Mouse (Mus musculus): ENCODE results near the gene Prkar2a. TPM values are rescaled to one million over a fixed set of nuclear protein-coding genes. Genes with fewer than 3 reads are reported as not detected.

Prkar2a gene
- polyA plus RNA-seq, 1 experiment from 2014 or later = 27.0 TPM

DNA sequence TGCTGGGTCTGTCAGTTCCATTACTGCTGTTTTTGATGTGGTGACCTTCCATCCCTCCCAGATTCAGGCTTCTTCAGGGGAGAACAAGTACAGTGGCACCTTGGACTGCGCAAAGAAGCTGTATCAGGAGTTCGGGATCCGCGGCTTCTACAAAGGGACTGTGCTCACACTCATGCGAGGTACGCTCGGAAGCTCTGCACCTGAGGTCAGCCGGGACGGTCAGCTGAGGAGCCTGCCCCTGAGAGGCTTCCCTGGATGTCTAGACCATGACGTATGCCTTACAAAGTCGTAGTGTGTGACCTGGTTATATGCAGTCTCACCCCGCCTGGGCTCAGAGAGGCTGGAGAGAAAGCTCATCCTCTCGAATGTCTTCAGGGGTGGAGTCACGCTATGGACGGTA is 9.1 kb upstream of the Prkar2a start:
- H3K4me1 ChIP-seq = no peaks in the 10 kb centered on the region
- H3K36me3 ChIP-seq = peaks cover 48% of the 10 kb centered on the region
- DNase-seq (ENCODE audit: low spot score) = no peak
- H3K27ac ChIP-seq = no peak overlapping the region
- 87% methylated on average over 15 of the region's 15 CpGs for WGBS
- H3K27me3 ChIP-seq (ENCODE audit: low read depth, poor library complexity, severe bottlenecking) = no peaks in the 10 kb centered on the region
- H3K4me3 ChIP-seq = no peak overlapping the region
- H3K9me3 ChIP-seq (replicated peaks) = no peaks in the 10 kb centered on the region

DNA sequence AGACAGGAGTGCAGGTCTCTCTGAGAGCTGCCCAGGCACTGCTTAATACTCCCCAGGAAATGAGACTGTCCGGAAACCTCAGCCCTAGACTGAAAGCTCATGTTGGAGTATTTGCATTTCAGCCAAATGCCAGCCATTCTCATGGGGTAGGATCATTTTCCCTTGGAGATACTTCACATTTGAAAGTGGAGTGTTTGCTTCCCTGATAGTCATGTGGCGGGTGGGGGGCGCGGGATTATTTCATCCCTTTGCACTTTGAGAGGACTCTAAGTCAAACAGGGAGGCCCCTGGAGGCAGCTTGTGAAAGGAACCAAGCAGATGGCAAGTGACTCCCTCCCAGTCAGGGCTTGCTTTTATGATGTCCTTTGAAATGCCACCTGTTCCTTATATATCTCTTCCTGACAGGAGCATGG is 2.6 kb upstream of the Prkar2a start:
- H3K36me3 ChIP-seq = peaks cover 29% of the 10 kb centered on the region
- 35% methylated on average over 4 of the region's 4 CpGs for WGBS
- H3K27ac ChIP-seq = 0 out of 2 replicates have a peak overlapping the region, but pooled peaks have one; percentile 32
- peaks cover 9% of the 10 kb centered on the region for H3K27me3 ChIP-seq (ENCODE audit: low read depth, poor library complexity, severe bottlenecking)
- no peak for DNase-seq (ENCODE audit: low spot score)
- peaks cover 14% of the 10 kb centered on the region for H3K4me1 ChIP-seq
- H3K4me3 ChIP-seq = no peak overlapping the region
- H3K9me3 ChIP-seq (replicated peaks) = no peaks in the 10 kb centered on the region

DNA sequence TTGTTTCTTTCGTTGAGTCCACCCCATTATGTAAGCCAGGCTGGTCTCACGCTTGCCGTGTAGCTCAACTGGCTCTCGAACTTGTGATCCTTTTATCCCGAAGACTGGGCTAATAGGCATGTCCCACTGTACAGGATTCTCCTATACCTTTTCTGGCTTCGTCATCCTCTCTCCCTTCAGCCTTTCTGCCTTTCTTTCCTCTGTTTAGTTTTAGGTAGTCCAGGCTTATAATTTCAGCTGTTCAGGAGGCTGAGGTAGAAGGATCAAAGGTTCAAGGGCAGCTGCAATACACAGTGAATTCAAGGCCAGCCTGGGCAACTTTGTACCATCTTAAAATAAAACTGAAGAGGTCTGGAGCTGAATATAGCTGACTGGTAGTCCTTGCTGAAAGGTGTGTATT is 1.9 kb upstream of the Prkar2a start:
- WGBS = 84% methylated on average over 6 of the region's 6 CpGs
- no peak for DNase-seq (ENCODE audit: low spot score)
- peaks cover 25% of the 10 kb centered on the region for H3K36me3 ChIP-seq
- peaks cover 21% of the 10 kb centered on the region for H3K4me1 ChIP-seq
- no peaks in the 10 kb centered on the region for H3K9me3 ChIP-seq (replicated peaks)
- H3K4me3 ChIP-seq = no peak overlapping the region
- no peak overlapping the region for H3K27ac ChIP-seq
- H3K27me3 ChIP-seq (ENCODE audit: low read depth, poor library complexity, severe bottlenecking) = peaks cover 12% of the 10 kb centered on the region

DNA sequence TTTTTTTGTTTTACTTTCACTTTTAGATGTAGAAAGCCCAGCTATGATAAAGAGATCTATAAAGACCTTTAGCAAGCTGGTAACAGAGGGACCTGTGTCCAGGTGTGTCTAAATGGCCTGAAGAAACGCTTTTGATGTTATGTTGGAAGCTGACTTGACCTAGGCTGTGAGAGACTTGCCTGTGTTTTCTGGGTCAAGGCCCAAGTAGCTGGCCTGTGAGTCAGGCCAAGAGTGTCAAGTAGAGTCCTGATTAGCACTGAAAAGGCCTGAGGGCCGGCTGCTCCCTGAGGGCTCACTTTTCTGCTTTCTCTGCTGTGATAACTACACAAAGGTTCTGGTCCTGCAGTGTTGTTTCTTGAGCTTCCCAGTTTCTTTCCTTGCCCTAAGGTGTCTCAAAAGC is 1.4 kb upstream of the Prkar2a start:
- H3K9me3 ChIP-seq (replicated peaks) = no peaks in the 10 kb centered on the region
- no peak overlapping the region for H3K4me3 ChIP-seq
- whole genome bisulfite sequencing = 81% methylated on average over 2 of the region's 2 CpGs
- H3K27me3 ChIP-seq (ENCODE audit: low read depth, poor library complexity, severe bottlenecking) = peaks cover 12% of the 10 kb centered on the region
- H3K27ac ChIP-seq = no peak overlapping the region
- H3K36me3 ChIP-seq = peaks cover 20% of the 10 kb centered on the region
- peaks cover 26% of the 10 kb centered on the region for H3K4me1 ChIP-seq
- no peak for DNase-seq (ENCODE audit: low spot score)

DNA sequence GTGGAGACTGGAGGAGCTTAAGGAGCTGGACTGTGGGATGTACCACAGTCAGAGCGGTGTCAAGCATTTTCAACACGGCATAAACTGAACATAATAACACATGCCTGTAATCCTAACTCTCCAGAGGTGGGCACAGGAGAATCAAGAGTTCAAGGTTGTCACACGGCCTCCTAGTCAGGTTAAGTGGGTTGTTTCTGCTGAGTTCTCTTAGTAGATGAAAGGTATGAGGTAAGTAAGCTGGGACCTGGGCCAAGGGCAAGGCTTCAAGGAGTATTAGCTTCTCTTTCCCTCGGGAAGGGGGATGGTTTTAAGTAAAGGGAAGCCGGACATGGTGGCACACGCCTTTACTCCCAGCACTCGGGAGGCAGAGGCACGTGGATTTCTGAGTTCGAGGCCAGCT is 663 bp upstream of the Prkar2a start:
- H3K4me1 ChIP-seq = peaks cover 33% of the 10 kb centered on the region
- H3K4me3 ChIP-seq = no peak overlapping the region
- WGBS = 86% methylated on average over 9 of the region's 9 CpGs
- H3K36me3 ChIP-seq = peaks cover 12% of the 10 kb centered on the region
- peaks cover 17% of the 10 kb centered on the region for H3K27me3 ChIP-seq (ENCODE audit: low read depth, poor library complexity, severe bottlenecking)
- H3K9me3 ChIP-seq (replicated peaks) = no peaks in the 10 kb centered on the region
- no peak for DNase-seq (ENCODE audit: low spot score)
- H3K27ac ChIP-seq = no peak overlapping the region

DNA sequence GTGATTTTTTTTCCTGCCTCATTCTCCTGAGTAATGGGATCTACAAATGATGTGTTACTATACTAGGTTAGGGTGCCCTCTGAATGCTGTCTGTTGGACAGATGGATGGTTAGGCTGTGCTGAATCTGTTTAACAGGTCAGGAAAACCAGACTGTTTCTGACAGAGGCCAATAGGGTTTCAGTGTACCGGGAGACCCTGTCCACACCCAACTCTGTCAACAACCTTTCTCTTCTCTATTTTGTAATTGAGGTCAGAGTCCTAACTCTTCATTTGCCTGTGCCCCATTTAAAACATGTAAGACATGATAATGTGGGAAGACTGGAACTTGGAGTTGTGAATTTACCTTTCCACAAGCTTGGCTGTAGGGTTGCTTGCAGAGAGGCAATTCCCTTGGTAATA is 879 bp downstream of the Prkar2a start:
- WGBS = 97% methylated on average over 1 of the region's 1 CpGs
- H3K36me3 ChIP-seq = peaks cover 4% of the 10 kb centered on the region; the same call in 1 of the 2 replicates
- H3K9me3 ChIP-seq (replicated peaks) = no peaks in the 10 kb centered on the region
- H3K4me3 ChIP-seq = no peak overlapping the region
- no peak overlapping the region for H3K27ac ChIP-seq
- peaks cover 37% of the 10 kb centered on the region for H3K4me1 ChIP-seq
- no peak for DNase-seq (ENCODE audit: low spot score)
- H3K27me3 ChIP-seq (ENCODE audit: low read depth, poor library complexity, severe bottlenecking) = peaks cover 25% of the 10 kb centered on the region

DNA sequence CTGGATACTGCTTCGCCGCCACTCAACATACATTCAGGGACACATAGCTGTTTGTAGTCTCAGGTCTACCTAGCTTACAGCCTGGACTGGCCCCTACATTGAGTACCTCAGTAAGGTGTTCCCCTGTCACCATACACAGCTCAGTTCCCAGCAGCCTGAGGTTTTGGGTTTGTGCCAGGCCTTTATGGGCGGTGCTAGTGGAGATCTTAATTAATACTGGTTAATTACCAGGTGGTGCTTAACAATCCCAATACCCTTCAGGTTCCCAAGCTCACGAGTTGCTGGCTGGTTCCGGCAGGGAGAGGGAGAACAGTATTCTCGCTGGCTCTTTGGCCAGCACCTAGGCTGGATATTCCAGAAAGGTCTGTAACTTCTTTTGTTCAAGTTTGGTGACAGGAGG is 1.8 kb downstream of the Prkar2a start:
- 91% methylated on average over 6 of the region's 6 CpGs for WGBS
- H3K4me3 ChIP-seq = no peak overlapping the region
- H3K36me3 ChIP-seq = no peaks in the 10 kb centered on the region
- no peak overlapping the region for H3K27ac ChIP-seq
- H3K4me1 ChIP-seq = peaks cover 37% of the 10 kb centered on the region
- no peaks in the 10 kb centered on the region for H3K9me3 ChIP-seq (replicated peaks)
- no peak for DNase-seq (ENCODE audit: low spot score)
- peaks cover 25% of the 10 kb centered on the region for H3K27me3 ChIP-seq (ENCODE audit: low read depth, poor library complexity, severe bottlenecking)

DNA sequence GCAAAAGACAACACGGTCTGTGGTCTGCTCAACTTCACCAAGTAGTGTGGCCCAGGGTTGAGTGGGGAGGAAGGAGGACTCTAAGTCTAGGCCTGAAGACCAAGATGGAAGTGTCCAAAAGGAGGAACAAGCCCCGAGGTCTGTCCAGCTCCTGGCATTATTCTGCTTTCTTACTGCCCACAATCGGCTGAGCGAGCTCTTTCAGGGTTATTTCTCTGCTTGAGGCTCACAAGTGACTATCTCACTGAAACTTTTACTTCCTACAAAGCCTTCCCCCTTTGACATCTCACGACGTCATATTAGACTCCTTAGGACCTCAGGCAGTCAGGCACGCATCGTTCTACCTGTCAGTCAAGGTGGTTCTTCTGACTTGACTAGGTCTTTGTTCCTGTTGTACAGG is 2.3 kb downstream of the Prkar2a start:
- DNase-seq (ENCODE audit: low spot score) = no peak
- H3K4me1 ChIP-seq = peaks cover 34% of the 10 kb centered on the region
- peak overlapping the region; percentile 79 for H3K4me3 ChIP-seq
- peak overlapping the region; percentile 86 for H3K27ac ChIP-seq
- H3K9me3 ChIP-seq (replicated peaks) = no peaks in the 10 kb centered on the region
- no peaks in the 10 kb centered on the region for H3K36me3 ChIP-seq
- WGBS = 74% methylated on average over 8 of the region's 8 CpGs
- H3K27me3 ChIP-seq (ENCODE audit: low read depth, poor library complexity, severe bottlenecking) = peaks cover 25% of the 10 kb centered on the region

DNA sequence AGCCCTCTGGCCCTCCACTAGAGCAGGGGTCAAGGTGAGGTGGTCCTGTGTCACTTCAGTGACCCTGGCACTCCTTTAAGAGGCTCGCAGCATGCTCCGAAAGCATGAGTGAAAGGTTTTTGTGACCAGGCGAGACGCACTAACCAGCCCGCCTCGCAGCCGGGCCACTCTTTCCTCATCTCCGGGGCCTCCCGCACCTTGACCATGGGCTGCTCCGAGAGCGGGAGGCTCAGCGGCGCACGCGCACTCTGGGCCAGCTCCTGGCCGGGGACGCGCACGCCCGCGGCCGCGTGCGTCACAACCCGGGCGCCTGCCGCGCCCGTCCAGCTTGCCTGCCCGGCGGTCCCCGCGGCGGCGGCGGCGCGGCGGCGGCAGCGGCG is 2.7 kb downstream of the Prkar2a start:
- no peaks in the 10 kb centered on the region for H3K9me3 ChIP-seq (replicated peaks)
- under 1% methylated on average over 42 of the region's 42 CpGs for WGBS
- peak overlapping the region; percentile 86 for H3K27ac ChIP-seq
- peak overlapping the region; percentile 79 for H3K4me3 ChIP-seq
- DNase-seq (ENCODE audit: low spot score) = peak; percentile 92
- H3K36me3 ChIP-seq = no peaks in the 10 kb centered on the region
- H3K27me3 ChIP-seq (ENCODE audit: low read depth, poor library complexity, severe bottlenecking) = peaks cover 25% of the 10 kb centered on the region
- H3K4me1 ChIP-seq = peaks cover 30% of the 10 kb centered on the region

DNA sequence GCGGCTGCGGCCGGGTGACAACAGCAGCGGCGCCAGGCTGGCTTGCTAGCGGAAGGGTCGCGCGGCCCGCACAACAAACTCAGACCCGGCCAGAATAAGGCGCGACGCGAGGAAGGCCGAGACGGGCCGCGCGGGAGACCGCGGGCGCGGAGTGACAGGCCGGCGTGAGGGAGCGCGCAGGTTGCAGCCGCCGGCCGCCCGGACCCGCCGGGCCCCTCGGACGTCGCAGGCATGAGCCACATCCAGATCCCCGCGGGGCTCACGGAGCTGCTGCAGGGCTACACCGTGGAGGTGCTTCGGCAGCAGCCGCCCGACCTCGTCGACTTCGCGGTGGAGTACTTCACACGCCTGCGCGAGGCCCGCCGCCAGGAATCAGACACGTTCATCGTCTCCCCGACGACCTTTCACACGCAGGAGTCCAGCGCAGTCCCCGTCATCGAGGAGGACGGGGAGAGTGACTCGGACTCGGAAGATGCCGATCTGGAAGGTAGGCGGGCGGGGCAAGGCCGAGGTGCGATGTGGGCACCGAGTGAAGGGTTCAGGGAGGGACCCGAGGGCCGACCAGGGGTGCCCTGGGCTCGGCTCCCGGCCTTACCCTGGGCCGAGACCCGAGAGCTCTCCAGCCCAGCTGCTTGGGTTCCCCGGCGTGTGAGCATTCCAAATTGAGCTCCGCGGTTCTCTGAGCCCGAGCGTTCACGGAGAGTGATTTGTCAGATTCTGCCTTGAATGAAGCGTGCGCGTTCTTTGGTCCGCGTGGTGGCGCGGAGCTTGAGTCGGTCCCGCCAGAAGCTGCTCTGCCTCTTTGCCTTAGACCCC is 3.3 kb downstream of the Prkar2a start:
- H3K36me3 ChIP-seq = no peaks in the 10 kb centered on the region
- no peaks in the 10 kb centered on the region for H3K9me3 ChIP-seq (replicated peaks)
- H3K27ac ChIP-seq = peak overlapping the region; percentile 86
- H3K4me3 ChIP-seq = peak overlapping the region; percentile 79
- H3K4me1 ChIP-seq = peaks cover 27% of the 10 kb centered on the region
- H3K27me3 ChIP-seq (ENCODE audit: low read depth, poor library complexity, severe bottlenecking) = peaks cover 25% of the 10 kb centered on the region
- peak; percentile 77 for DNase-seq (ENCODE audit: low spot score)
- WGBS = under 1% methylated on average over 92 of the region's 92 CpGs

DNA sequence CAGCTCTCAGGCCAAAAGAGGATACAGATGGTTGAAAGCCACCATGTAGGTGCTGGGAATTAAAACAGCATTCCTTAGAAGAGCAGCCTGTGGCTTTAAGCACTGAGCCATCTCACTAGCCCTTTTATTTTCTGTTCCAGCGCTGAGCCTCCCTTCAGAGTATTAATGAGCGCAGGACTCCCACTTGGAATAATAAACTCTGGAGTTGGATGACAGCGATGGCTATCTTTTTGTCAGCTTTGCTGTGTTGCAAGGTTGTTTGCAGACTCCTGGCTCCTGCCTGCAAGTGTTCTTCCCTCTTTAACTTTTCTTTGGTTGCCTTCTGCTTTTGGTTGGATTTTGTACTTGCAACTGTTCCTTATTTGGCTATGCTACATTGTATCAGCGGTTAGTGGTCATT is 4.8 kb downstream of the Prkar2a start:
- Histone ChIP-seq H3K4me3 (no peak overlapping the region), H3K36me3 (peaks cover 5% of the 10 kb centered on the region; the same call in 1 of the 2 replicates), H3K4me1 (peaks cover 27% of the 10 kb centered on the region), H3K9me3 (replicated peaks) (no peaks in the 10 kb centered on the region), H3K27me3 (ENCODE audit: low read depth, poor library complexity, severe bottlenecking) (peaks cover 25% of the 10 kb centered on the region), H3K27ac (no peak overlapping the region)
- WGBS = 90% methylated on average over 4 of the region's 4 CpGs
- no peak for DNase-seq (ENCODE audit: low spot score)

DNA sequence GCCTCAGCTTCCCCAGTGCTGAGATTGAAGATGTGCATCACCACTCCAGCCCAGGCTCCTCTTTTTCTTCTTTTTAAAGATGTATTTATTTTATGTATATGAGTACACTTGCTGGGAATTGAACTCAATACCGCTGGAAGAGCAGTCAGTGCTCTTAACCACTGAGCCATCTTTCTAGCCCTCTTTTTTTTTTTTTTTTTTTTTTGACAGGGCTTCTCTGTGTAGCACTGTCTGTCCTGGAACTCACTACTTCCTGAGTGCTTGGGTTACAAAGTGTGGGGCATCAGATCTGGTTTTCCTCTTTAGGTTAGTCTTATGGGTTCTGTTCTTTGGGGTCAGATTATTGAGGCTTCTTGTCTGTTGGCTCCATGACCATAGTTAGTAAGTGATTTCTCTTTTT is 5.4 kb downstream of the Prkar2a start:
- Histone ChIP-seq H3K4me3 (no peak overlapping the region), H3K27me3 (ENCODE audit: low read depth, poor library complexity, severe bottlenecking) (peaks cover 25% of the 10 kb centered on the region), H3K27ac (no peak overlapping the region), H3K36me3 (peaks cover 5% of the 10 kb centered on the region; the same call in 1 of the 2 replicates), H3K4me1 (peaks cover 27% of the 10 kb centered on the region), H3K9me3 (replicated peaks) (no peaks in the 10 kb centered on the region)
- 86% methylated on average over 1 of the region's 1 CpGs for WGBS
- DNase-seq (ENCODE audit: low spot score) = no peak

DNA sequence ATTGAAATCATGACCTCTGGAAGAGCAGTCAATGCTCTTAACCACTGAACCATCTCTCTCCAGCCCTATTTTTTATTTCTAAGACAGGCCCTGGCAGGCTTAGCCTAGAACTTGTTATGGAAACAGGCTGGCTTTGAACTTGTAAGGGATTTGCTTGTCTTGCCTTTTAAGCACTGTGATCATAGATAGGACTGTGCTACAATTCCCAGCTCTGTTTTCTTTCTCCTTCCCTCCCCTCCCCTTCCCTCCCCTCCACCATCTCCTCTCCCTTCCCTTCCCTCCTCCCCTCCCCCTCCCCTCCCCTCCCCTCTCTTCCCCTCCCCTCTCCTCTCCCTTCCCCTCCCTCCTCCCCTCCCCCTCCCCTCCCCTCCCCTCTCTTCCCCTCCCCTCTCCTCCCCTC is 13.4 kb downstream of the Prkar2a start:
- peaks cover 7% of the 10 kb centered on the region; the same call in 1 of the 2 replicates for H3K4me1 ChIP-seq
- H3K9me3 ChIP-seq (replicated peaks) = no peaks in the 10 kb centered on the region
- peaks cover 5% of the 10 kb centered on the region; the same call in 1 of the 2 replicates for H3K36me3 ChIP-seq

More for the DNA sequence above, 13.4 kb downstream of the Prkar2a start:
- Histone ChIP-seq H3K27ac (no peak overlapping the region), H3K27me3 (ENCODE audit: low read depth, poor library complexity, severe bottlenecking) (no peaks in the 10 kb centered on the region), H3K4me3 (no peak overlapping the region)
- DNase-seq (ENCODE audit: low spot score) = no peak

All from limb, embryonic 10.5 days (tissue).